Mouse (Mus musculus) 3134 (cell line): ENCODE results near the gene Metrn.

Experiments
- DNase-seq: peaks from one replicate; pipeline ENCODE4 v3.0.0-alpha.2; 2011; ENCODE audit warnings: low spot score; ENCODE audit not compliant: insufficient read length; ENCODE audit errors: extremely low read depth

The Metrn gene

DNA sequence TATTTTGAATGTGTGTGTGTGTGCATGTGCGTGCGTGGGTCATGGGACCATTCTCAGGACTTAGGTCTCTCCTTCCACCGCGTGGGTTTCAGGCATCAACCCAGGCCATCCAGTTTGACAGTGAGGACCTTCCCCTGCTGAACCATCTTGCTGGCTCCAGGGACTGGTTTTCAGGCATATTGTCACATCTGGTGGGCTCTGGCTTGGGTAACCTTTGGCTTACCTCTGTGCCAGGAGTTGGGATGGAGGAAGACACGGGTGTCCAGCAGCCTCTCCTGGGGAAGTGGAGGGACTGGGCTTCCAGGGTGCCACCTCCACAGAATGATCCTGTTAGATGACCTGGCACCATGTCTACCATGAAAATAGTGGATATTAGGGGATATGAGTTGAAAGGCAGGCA is 19.0 kb downstream of the Metrn start:
- DNase-seq: no peak

DNA sequence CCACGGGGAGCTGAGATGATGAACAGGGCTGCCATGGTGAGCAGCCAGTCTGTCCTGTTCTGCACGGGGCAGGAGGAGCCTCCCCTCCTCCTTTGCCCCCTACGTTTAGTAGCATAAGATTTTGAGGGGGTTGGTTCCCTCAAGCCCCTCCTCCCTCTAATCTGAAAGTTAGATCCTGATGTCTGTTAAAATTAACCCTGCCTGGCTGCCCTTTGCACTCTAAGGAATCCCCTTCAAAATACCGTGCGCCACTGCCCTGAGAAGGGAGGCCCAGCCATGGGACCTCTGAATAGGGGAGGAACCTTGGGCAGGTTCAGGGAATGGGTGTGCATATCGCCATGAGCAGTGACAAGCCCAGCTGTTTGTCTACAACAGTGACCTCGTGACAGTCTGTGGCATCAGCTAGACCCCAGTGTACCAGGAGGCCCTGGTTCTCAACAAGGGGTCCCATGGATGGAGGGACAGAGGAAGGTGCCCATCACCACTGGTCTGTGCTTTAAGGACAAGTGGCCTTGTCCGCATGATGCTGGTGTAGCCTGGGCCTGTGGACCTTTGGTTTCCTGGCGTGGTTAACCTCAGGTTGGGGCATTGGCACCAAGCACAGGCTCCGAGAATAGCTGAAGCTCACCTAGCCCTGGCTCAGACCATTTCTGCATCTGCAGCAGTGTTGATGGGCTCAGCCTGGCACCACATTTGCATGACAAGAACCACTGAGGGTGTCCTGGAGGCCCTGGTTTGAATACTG is 21.4 kb downstream of the Metrn start:
- DNase-seq: no peak

DNA sequence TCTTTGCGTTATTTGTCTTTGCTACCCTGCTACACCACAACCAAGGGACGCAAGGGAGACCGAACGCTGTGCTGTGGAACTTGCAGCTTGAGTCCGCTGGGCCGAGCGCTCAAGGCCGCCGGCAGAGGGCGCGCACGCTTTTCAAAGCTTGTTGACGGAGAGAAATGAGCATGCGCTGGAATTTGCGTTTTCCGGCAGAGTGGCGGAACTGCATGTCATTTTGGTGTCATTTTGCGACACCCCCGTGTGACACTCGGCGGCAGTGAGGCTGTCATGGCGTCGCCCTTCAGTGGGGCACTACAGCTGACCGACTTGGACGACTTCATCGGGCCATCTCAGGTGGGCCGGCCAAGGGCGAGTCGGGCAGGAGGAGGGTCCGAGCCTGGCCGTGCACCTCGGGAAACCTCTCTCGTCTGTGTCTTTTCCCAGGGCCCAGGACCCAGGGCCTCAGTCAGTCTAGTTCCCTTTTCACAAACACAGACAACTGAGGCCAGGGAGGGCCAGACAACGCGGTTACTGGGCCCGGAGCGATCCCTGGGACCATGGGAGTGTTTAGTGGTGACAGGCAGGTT is 23.3 kb downstream of the Metrn start, which contains the start of gene Narfl:
Gene Narfl, plus strand, starts transcription at position 228 of the 572 bp plus-strand sequence.
- DNase-seq: peak; percentile 90

DNA sequence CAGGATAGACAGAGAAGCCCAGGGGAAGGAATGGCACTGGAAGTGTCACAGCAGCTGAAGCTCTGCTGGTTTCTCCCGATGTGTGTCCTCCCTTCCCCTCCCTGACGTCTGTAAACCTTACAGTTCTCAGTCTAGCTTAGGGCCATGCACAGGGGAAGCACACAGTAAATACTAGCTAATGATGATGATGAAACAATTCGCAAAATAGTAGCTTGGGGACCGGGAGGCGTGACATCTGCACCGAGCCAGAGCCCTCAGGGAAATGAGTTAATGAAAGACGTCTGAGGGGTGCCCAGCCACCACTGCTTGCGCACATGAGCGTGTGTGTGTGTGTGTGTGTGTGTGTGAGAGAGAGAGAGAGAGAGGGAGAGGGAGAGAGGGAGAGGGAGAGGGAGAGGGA is 27.6 kb downstream of the Metrn start:
- no peak for DNase-seq

DNA sequence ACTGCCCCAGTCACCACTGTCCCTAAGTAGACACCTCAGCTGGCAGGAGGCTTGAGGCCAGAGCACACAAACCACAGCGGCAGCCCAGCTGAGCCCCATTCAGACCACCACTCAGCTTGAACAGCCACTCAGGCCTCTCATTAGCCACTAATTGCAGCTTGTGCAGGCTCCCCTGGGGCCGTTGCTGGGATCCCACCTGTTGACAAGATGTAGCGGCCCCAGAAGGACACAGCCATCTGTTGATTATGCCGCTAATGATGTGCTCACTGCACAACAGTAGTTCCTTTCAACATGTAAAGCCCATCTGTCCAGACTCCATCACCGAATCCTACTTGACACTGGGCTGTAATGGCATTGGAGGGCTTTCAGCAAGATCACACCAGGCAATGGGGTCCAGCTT is 31.1 kb downstream of the Metrn start:
- DNase-seq: no peak

DNA sequence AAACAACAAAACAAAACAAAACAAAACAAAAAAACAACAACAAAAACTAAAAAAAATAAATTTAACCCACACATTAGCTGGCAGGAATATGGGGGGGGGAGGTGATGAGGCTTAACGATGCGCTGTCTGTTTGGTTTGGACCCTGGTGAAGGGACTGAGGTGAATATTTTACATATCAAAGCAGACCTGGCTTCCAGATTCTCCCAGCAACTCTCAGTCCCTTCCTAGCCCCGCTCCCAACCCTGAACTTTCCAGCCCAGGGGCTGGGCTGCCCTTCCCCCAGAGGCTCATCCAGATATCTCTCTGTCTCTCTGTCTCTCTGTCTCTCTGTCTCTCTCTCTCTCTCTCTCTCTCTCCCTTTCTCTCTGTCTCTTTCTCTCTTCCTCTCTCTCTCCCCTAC is 34.3 kb downstream of the Metrn start:
- DNase-seq: no peak

DNA sequence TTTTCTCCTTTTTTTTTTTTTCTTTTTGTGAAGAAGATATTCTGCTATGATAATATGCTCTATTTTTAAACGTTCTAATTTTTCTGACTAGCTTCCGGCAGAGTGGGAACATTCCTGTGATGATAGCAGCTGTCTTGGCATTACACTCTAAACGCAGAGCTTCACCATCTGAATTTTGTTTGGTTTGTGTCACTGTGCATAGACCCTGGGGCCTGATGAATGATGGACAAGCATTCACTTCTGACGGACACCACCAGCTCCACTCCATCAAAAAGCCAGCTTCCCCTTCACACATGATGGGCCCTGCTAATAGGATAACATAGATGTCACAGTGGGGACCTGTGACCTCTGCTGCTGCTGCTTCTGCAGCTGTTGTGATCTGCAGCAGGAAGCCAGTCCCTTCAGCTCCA is 35.4 kb downstream of the Metrn start:
- DNase-seq: no peak

DNA sequence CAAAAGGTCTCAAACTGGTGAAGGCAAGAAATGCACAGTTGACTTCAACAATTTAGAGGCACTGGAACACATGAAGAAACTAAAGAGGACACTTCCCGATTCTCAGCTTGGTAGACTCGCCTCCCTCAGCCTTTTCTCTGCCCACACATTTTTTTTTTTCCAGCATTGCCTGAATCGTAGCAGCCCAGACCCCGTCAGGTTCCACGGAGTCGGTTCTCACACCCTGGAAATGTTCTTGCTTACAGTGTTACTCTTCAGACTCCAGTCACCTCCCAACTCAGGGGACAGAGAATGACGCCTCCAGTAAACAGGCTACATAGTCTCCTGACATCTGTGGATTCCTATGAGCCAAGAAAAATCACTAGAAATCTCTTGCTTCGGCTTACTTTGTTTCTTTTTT is 36.8 kb downstream of the Metrn start:
- no peak for DNase-seq

DNA sequence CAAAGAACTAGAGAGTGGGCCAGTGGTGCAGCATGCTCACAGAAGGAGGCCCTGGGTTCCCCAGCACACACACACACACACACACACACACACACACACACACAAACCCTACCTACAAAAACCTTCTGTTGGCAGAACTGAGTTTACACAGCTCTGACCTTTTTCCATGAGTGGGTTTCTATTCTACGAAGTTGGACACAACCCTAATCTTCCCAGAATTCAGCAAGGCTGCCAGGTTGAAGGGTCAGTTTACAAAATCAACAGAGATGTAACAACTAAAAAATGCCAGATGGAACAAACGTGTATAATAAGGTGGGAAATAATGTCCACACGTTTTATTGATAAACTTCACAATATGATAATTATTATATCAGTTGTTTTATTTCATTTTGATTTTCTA is 39.2 kb downstream of the Metrn start:
- no peak for DNase-seq

DNA sequence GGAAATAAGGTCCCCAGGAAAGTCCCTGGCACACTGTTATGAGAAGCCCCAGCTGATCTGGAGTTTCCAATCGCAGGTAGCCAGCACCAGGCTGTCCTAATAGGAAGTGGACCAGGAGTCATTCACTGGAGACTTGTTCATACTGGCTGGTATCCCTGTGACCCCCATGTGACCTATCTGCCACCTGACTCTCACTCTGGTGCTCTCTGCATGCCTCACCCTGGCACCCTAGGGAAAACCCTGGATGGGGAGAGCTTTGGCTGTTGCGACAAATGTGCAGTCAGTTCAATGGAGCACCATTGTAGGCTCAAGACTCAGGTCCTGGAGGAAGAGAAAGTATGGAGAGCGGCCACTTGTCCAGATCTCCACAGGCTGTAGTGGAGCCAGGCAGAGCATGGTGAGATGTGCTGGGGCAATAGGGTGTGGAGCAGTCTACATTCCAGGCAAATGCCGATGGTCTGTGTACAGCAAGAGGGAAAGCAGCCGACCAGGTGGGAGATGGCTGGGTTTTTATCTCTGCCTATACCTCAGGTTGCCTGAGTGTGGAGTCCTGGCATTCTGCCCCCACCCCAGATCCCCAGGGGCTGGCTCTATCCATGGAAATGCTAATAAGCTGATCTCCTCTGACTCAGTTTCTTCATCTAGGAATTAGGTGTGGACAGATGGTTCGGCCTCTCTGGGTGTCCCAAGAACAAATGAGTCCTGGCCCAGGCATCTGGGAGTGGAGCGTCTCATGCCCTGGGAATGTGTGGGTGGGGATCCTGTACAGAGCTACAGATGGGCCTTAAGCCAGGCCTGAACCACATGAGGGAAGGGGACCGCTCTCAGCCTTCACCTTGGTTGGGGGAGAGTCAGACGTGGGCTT is 40.3 kb downstream of the Metrn start:
- DNase-seq: peak; percentile 85

DNA sequence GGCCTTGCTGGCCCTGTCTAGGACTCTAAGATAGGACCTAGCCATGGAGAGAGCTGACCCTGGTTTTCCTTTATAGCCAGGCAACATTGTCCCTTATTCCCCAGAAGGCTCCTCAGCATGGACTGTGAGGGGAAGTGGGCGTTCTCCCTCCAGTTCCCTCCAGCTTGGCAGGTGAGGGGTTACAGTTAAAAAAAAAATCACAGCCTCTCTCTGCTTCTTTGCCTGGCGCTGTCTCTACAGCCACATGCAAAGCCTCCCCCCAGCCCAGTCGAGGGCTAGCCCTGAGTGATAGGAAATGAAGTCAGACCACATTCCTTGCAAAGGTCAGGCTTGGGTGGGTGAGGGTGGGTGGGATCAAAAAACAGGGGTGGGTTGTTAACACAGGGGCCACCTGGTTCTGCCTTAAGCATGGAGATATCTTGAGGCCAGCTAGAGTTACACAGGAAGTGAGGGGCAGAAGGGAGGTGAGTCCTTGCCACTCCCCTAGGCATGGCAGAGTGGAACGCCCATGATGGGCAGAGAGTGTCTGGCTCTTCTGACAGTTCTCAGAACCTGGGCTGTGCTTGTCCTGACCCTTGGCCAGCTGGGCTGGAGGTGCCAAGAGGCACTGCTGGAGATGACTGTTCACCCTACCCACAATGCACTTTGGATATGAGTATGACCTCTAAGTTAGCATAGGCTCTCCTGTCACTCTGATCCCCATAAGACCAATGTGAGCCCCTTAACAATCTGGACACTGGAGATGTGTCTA is 41.1 kb downstream of the Metrn start:
- DNase-seq: peak; percentile 73

DNA sequence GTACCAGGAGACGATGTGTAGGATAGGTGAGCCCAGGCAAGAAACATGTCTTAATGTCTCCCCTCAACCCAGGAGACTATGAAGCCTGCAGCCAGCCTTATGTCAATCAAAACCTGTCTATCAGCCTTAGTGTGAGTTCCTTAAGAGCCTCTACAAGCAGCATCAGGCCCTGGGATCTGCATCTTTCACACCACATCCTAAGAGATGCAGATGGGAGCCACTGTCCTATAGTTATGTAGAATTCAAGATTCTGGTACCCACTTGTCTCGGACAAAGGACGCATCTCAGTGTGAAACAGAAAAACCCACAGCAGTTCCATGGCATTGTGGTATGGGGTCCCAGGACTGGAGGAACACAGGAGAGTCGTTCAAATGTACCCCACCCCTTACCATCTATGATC is 41.9 kb downstream of the Metrn start:
- no peak for DNase-seq

DNA sequence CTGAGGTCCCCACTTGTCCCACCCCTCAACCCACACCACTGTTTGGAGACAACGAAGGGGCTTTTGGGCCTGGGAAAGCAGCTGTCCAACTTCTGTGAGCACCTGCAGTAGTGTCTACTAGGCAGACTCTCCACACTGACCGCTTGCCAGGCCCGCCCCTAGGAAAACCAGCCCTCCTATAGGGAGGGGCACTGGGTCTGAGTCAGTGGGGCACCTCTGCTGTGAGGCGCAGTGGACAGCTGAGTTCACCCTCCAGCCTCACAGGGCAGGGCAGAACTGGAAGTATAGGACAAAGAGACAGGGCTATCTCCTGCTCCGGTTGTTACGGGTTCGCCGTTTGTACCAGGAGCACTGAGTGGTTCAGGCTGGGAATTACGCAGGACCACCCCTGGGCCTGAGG is 42.7 kb downstream of the Metrn start, which contains the start of gene Msln:
Gene Msln, minus strand, starts transcription at position 138 of the 400 bp plus-strand sequence.
- peak; percentile 88 for DNase-seq

DNA sequence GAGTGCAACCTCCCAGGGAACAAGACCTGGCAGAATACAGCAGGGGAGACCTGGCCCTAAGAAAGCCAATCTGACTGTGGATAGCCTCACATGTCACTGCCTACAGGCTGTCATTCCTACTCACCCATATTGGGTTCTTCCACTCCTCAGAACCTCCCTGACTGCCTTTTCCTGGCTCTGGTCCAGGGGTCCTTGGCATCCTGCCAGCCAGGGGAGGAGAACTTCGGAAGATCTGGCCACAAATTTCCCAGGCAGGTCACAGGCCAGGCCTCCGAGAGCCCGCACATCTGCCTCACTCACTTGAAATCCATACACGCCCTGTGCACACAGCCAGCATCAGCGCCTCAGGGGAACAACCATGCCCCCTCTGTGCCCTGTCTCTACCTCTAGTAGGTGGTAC is 45.5 kb downstream of the Metrn start:
- DNase-seq: peak; percentile 75

DNA sequence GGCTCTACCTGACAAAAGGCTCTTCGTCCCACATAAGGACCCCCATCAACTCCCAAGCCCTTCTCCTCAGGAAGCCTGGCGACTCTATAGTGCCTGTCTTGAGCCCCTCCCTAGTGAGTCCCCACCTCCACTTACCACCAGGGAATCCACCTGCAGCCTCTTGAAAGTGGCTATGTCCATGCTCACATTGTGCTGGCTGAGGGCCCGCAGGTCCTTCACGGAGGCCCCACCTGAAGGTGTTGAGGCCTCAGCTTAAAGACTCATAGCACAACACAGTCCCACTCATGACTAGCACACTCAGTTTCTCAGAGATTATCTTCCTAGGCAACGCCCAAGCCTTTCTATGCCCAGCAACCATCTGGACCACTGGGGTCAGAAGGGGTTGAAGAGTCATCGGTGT is 47.6 kb downstream of the Metrn start:
- no peak for DNase-seq

DNA sequence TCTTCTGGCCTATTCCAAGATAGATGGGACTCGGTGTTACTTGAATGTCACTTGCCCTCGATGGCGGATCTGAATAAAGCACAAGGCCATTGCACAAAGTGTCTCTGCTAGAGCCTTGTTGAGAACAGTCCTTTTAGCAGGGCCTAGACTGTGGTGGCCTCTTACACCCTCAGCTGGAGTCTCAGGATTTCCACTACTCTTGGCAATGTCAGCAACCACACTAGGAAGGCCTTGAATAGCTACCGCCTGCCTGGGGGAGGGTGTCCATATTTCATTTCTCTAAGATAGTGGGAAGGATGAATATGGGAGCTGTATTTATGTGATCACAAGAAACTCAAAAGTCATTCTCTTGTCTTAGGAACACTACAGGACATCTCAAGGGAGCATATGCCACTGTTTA is 48.7 kb downstream of the Metrn start:
- DNase-seq: no peak

DNA sequence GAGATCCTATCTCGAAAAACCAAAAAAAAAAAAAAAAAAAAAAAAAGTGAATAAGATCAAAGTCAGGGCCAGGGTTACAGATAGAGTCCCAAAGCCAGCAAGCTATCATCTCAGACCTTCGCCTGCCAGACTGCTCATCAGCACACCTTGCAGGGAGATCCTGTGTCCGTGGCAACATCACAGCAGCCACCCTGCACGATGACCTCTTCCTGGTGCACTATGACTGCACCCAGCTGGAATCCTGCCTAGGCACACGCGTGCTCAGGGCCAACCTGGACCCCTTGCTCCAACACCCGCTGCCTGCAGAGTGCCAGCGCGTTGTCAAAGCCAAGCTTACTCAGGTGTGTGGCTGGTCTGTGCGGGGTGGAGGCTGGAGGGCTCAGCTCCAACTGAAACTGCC is 52.6 kb downstream of the Metrn start:
- DNase-seq: no peak

DNA sequence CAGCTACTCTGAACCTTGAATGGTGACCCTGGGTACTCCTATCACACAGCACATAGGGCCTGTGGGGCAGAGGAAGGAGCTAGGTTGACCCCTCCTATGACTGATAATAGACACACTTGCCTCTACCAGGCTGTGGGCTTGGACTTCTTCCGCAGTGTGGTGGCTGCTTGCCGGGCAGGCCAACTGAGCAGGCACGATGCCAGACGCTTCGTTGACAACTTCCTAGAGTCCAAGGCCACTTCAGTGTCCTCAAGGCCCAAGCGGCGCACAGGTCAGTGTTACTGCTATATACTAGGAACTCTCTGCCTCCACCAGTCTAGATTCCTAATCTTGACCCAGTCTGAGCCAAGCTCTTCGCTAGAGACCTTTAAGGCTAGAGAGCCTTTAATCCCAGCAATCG is 53.1 kb downstream of the Metrn start:
- DNase-seq: no peak
